Mouse (Mus musculus): Measurements from ENCODE around the gene Sulf2.

- TF ChIP-seq CTCF (IDR thresholded peaks at IDR 0.05 in 2 of 3, conservative IDR thresholded peaks at IDR 0.05 in 1 of 3; ENCODE audit: control insufficient read depth in 1 of 3, insufficient read depth in 1 of 3, low read depth in 2 of 3, low read length in 3 of 3, poor library complexity in 1 of 3, severe bottlenecking in 1 of 3) (no peak), MAX (IDR thresholded peaks at IDR 0.05; ENCODE audit: low read length) (no peak), POLR2A (IDR thresholded peaks at IDR 0.05; ENCODE audit: control insufficient read depth in 1 of 2, insufficient read depth in 1 of 2, low read depth in 1 of 2, low read length in 2 of 2, poor library complexity in 1 of 2) (no peak), TBP (IDR thresholded peaks at IDR 0.05; ENCODE audit: low read depth, low read length) (no peak), EP300 (IDR thresholded peaks at IDR 0.05; ENCODE audit: low read depth in 1 of 2, low read length in 2 of 2) (no peak), ZC3H11A (IDR thresholded peaks at IDR 0.05; ENCODE audit: low read depth, low read length) (no peak), GATA1 (IDR thresholded peaks at IDR 0.05; ENCODE audit: low read depth, low read length) (no peak), USF2 (IDR thresholded peaks at IDR 0.05; ENCODE audit: borderline replicate concordance in 1 of 2, insufficient read depth in 1 of 2, low read depth in 1 of 2, low read length in 2 of 2) (no peak), POLR2AphosphoS2 (IDR thresholded peaks at IDR 0.05; ENCODE audit: low read length) (no peak), GABPA (IDR thresholded peaks at IDR 0.05; ENCODE audit: low read depth, low read length) (no peak), MAFK (IDR thresholded peaks at IDR 0.05; ENCODE audit: borderline replicate concordance, low read depth, low read length) (no peak)
These were observed 127.6 kb downstream of the Sulf2 start for GRCm38 (mm10) chr2:166027834-166028233.
